Mouse (Mus musculus) adrenal gland, postnatal 4 days (tissue): ENCODE data around the gene Sestd1. TPM values are rescaled to one million over a fixed set of nuclear protein-coding genes. Genes with fewer than 3 reads are reported as not detected.

ENCODE experiments used
- DNase-seq, 2 experiments: peaks; one replicate each; pipeline ENCODE4 v3.0.0; 2021 to 2022; ENCODE audit warnings: low spot score in 2 of 2, mixed read lengths in 2 of 2
- long read RNA-seq, 2 experiments: library from polyadenylated mRNA; stranded (forward); transcript quantifications; one replicate each; pipeline ENCODE4 v2.0.0; 2021
- total RNA-seq, 2 experiments: library from RNA; stranded (reverse); gene quantifications; 2 replicates each; pipeline ENCODE4 v1.2.3; 2021

Sestd1 gene
- total RNA-seq: 10 to 100 TPM; 21.6 to 29.8 TPM
- long read RNA-seq, experiment 1, transcript Sestd1-201 (18 exons, 2,720 nt): major isoform, 9 of 17 reads
- long read RNA-seq, experiment 1, partial matches to known transcripts: 4 of 17 reads
- long read RNA-seq, experiment 1, other reads (novel, unspliced or antisense): 4 of 17 reads
- long read RNA-seq, experiment 2, full-length matches to known transcripts: 34 of 44 reads
- long read RNA-seq, experiment 2, partial matches to known transcripts: 1 of 44 reads
- long read RNA-seq, experiment 2, other reads (novel, unspliced or antisense): 9 of 44 reads

GRCm38 (mm10) chr2:77280512-77281409 lies at the start of gene Sestd1:
Sestd1 (minus strand) TSS chr2:77280592.
- peak; percentile 21 to 30 for DNase-seq

GRCm38 (mm10) chr2:77327246-77327645 lies 46.9 kb upstream of the Sestd1 start:
- no peak for DNase-seq

GRCm38 (mm10) chr2:77323739-77324138 lies 43.3 kb upstream of the Sestd1 start:
- DNase-seq: no peak

- DNase-seq: no peak
These were observed 42.8 kb upstream of the Sestd1 start for GRCm38 (mm10) chr2:77323156-77323555.

- no peak for DNase-seq
These were observed 38.8 kb upstream of the Sestd1 start for GRCm38 (mm10) chr2:77319196-77319595.

GRCm38 (mm10) chr2:77316961-77317360 lies 36.6 kb upstream of the Sestd1 start:
- no peak for DNase-seq

- no peak for DNase-seq
These were observed 33.5 kb upstream of the Sestd1 start for GRCm38 (mm10) chr2:77313846-77314245.

GRCm38 (mm10) chr2:77312616-77313015 lies 32.2 kb upstream of the Sestd1 start:
- no peak for DNase-seq

- peak; percentile 15 to 20 for DNase-seq
These were observed 28.9 kb upstream of the Sestd1 start for GRCm38 (mm10) chr2:77309313-77309712.

GRCm38 (mm10) chr2:77304494-77304893 lies 24.1 kb upstream of the Sestd1 start:
- no peak for DNase-seq

- no peak for DNase-seq
These were observed 23.3 kb upstream of the Sestd1 start for GRCm38 (mm10) chr2:77303716-77304115.

GRCm38 (mm10) chr2:77302655-77303348 lies 22.4 kb upstream of the Sestd1 start:
- DNase-seq: no peak

GRCm38 (mm10) chr2:77301687-77302389 lies 21.4 kb upstream of the Sestd1 start:
- DNase-seq: no peak

GRCm38 (mm10) chr2:77289701-77290100 lies 9.3 kb upstream of the Sestd1 start:
- DNase-seq: no peak

GRCm38 (mm10) chr2:77286755-77287154 lies 6.4 kb upstream of the Sestd1 start:
- no peak for DNase-seq

- no peak for DNase-seq
These were observed 4.0 kb upstream of the Sestd1 start for GRCm38 (mm10) chr2:77284281-77284899.

- DNase-seq: no peak
These were observed 406 bp downstream of the Sestd1 start for GRCm38 (mm10) chr2:77279861-77280511.

GRCm38 (mm10) chr2:77277272-77277671 lies 3.1 kb downstream of the Sestd1 start:
- no peak for DNase-seq

GRCm38 (mm10) chr2:77275851-77276250 lies 4.5 kb downstream of the Sestd1 start:
- no peak for DNase-seq
